Mouse (Mus musculus) left cerebral cortex, adult 2 months (tissue): ENCODE measurements around the gene Tssk6. TPM values are rescaled to one million over a fixed set of nuclear protein-coding genes. Genes with fewer than 3 reads are reported as not detected.
"Not testable (repeated sequence)": the region's sequence is repeated elsewhere in the genome, so short reads cannot be mapped to it uniquely, and the experiment has no call there.

Experiments used
- DNase-seq, 2 experiments: peaks; one replicate each; pipeline ENCODE4 v3.0.0; 2021 to 2022; ENCODE audit warnings: low spot score in 2 of 2, mixed read lengths in 1 of 2; ENCODE audit errors: extremely low spot score in 1 of 2
- H3K27ac ChIP-seq: fragments of 200-600 bp; 2 replicates; pipeline ENCODE4 v1.8.1; 2022
- H3K4me3 ChIP-seq: fragments of 200-600 bp; 2 replicates; pipeline ENCODE4 v1.8.1; 2022
- CTCF ChIP-seq: fragments of 200-600 bp; IDR thresholded peaks from 2 replicates; pipeline ENCODE4 v1.8.1; 2022; ENCODE audit warnings: antibody characterized with exemption, mild to moderate bottlenecking, moderate library complexity
- intact Hi-C: fragments of 180-260 bp; cut with DNase I; formaldehyde crosslinking; loops from one replicate; pipeline ENCODE4 v1.15.1; 2025
- total RNA-seq, 2 experiments: library from RNA; stranded (reverse); gene quantifications; 2 replicates each; pipeline ENCODE4 v1.2.3; 2021

Gene Tssk6
- total RNA-seq, 2 experiments from 2014 or later: 0.25 TPM; not detected in 1

DNA sequence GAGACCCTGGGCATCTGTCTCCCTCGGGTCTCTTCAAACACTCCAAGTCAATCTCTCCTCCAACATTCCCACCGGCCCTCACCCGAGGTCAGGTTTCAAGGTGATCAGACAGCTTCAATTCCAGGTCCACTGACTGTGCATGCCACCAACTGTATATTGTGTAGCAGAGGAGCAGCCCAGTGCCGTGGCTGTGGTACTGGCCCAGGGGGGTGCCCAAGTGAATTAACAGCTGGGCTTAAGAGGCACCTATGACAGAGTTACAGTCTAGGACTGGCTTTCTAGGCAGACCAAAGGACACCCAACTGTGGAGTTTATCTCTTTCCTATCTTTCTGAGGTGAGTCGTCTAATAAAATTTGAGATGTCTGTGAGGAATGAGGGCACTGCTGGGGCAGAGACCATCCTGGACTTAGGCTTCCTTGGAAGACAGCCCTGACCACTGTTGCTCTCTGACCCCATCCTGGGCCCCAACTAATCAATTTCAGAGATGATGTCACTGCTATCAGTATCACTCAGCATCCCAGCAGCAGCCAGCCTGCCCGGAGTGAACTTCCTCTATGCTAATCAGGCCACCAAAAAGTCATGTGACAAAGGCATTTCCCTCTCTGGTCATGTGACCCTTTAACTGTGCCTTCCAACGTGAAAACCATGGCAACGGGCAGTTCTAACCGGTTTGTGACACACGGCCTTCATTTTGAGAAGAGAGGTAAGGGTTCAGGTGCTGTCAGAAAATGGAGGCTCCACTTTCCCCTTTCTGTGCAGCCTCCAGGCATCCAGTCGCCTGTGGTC, 18.1 kb downstream of the Tssk6 start:
- Histone ChIP-seq H3K4me3 (no peak overlapping the region), H3K27ac (0 out of 2 replicates have a peak overlapping the region, but pooled peaks have one; percentile 29)
- no peak for DNase-seq
- intact Hi-C loops: loop anchor here (1.0 to 2.0 kb wide), 3 partner anchors 81 to 247 kb away; partner anchors contain the start of genes Mau2 and Sugp1
- TF ChIP-seq CTCF: no peak

DNA sequence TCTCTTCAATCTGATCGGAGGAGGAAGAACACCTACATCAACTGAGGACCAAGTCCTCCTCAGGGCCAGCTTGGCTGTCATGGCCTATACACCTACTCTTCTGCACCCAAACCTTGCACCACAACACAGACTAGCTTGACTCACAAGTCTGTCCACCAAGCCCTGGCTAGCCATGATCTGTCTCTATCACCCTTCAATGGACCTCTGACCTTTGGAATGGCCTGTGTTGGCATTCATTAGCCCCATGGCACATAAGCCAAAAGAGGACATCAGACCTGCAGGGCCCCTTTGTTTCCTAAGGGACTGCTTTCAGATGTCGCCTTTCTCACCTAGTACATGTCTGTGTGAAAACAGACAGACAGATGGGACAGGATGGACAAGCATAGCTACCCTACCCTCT, 19.2 kb downstream of the Tssk6 start:
- TF ChIP-seq CTCF: no peak
- intact Hi-C loops: no loop called here

DNA sequence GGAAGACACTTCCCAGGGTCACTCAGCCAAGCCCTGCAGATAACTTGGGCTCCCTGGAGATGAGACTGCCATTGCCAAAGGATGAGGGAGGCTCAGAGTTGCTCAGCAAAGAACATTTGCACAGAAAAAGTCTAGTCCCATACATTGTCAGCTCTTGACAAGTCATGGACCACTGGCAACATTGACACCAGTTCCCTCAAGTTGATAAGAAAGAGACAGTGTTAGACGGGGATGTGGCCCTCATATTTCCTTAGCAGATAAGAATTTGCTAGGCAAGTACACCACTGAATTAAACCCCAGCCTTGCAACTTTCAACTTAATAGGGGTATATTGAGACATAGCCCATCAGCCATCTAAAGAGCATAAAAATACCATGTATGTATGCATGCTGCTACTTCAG, 22.0 kb downstream of the Tssk6 start:
- no peak for TF ChIP-seq CTCF
- intact Hi-C loops: no loop called here
- DNase-seq: no peak
- no peak overlapping the region for H3K27ac ChIP-seq
- no peak overlapping the region for H3K4me3 ChIP-seq

More for the DNA sequence above, 19.2 kb downstream of the Tssk6 start:
- no peak overlapping the region for H3K27ac ChIP-seq
- DNase-seq: no peak
- H3K4me3 ChIP-seq: no peak overlapping the region

- TF ChIP-seq CTCF: no peak
- Histone ChIP-seq H3K27ac (no peak overlapping the region), H3K4me3 (no peak overlapping the region)
- DNase-seq: no peak
- intact Hi-C loops: no loop called here
Observed at GRCm38 (mm10) chr8:69926901-69927300, 24.9 kb downstream of the Tssk6 start.

- H3K27ac ChIP-seq: no peak overlapping the region
- no peak for TF ChIP-seq CTCF
- intact Hi-C loops: loop anchor here (5.0 kb wide), 1 partner anchor 123 kb away; no protein-coding TSS in a partner anchor
- no peak overlapping the region for H3K4me3 ChIP-seq
- no peak for DNase-seq
Observed at GRCm38 (mm10) chr8:69933811-69934210, 31.8 kb downstream of the Tssk6 start.

DNA sequence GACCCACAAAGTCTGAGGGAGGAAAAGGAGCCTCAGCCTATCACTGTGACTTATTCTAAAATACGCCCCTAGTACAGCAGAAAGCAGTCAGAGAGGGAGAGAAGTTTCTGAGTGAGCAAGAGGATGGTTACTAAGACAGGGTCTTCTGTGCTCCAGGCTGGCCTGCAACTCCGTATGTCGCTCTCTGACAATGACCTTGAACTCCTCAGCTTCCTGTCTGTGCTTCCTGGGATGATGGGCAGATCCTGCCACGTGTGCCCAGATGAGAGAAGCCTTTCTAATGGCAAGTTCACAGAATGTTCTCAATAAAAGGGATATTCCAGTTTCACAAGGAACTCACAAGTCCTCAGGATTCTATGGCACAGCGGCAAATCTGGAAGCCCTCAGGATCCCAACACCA, 32.6 kb downstream of the Tssk6 start:
- no peak for TF ChIP-seq CTCF
- intact Hi-C loops: loop anchor here (5.0 kb wide), 1 partner anchor 123 kb away; no protein-coding TSS in a partner anchor
- no peak for DNase-seq
- Histone ChIP-seq H3K4me3 (no peak overlapping the region), H3K27ac (no peak overlapping the region)

GRCm38 (mm10) chr8:69935431-69935830, 33.4 kb downstream of the Tssk6 start:
- intact Hi-C loops: no loop called here
- TF ChIP-seq CTCF: no peak
- no peak overlapping the region for H3K4me3 ChIP-seq
- DNase-seq: no peak
- H3K27ac ChIP-seq: no peak overlapping the region

DNA sequence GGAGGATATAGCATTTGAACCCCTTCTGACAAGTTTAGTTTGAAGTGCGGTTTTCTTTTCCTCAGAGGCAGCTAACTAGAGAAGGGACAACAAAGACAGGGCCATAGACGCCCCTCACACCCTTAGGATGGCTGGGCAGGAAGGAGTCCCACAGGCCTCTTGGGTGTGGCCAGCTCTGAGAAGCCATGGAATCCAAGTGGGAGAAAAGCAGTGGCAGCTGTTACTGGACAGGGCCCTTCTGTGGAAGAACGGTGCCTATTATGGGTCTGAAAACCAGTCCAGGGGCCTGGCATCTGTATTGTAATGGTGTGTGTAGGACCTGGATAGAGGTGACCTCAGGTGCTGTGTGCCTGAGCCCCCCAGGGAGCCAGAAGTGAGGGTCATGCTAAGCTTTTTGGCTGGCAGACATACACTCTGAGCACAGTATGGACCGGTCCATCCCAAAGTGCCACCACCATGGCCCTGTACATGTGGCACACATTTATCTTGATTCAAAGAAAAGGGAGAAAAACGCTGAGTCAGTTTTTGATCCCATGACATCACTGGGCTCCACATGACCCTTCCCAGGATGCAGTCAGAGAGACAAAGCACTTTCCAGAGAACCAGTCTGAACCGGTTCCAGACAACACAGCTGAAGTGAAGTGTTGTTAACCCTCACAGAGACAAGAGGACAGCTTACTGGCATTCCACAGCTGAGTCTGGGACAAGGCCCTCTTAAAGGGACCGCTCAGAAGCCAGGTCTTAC, 34.2 kb downstream of the Tssk6 start:
- no peak for DNase-seq
- H3K4me3 ChIP-seq: no peak overlapping the region
- H3K27ac ChIP-seq: no peak overlapping the region
- TF ChIP-seq CTCF: no peak
- intact Hi-C loops: no loop called here

- Histone ChIP-seq H3K4me3 (no peak overlapping the region), H3K27ac (no peak overlapping the region)
- DNase-seq: no peak
- no peak for TF ChIP-seq CTCF
- intact Hi-C loops: no loop called here
Observed at GRCm38 (mm10) chr8:69937466-69937865, 35.5 kb downstream of the Tssk6 start.

DNA sequence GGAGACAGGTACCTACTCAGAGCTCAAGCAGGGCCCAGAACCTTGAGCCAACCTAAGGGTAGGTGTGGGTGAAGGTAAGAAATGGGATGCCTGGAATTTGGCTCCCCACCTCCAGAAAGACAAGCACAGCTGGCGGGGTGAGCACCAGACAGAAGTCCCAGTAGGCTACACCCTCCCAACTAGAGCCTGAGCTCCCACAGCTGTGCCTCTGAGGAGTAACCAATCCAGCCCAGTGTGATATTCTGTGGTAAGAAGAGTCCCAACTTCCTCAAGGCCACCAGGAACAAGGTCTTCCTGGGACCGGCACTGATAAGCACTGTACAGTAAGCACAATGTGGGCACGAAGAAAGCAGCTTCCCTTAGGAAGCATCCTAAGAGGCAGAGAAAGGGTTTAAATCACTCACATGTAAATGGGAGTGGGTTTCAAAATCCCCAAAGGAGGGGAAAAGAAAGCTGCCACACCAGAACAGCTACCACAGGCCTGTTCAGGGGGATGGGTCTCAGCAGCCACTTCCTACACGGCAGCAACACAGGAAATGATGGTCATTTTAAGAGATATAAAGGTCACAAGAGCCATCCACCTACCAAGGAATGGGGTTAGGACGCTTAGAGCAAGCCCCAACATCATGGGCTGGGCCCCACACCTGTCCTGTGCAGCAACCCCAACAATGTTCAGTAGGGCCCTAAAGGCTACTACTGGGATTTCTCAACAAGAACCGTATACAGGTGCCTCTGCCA, 36.4 kb downstream of the Tssk6 start:
- intact Hi-C loops: no loop called here
- no peak for DNase-seq
- no peak overlapping the region for H3K4me3 ChIP-seq
- H3K27ac ChIP-seq: no peak overlapping the region
- no peak for TF ChIP-seq CTCF

GRCm38 (mm10) chr8:69939633-69940032, 37.6 kb downstream of the Tssk6 start:
- no peak for DNase-seq
- no peak for TF ChIP-seq CTCF
- intact Hi-C loops: no loop called here
- Histone ChIP-seq H3K4me3 (no peak overlapping the region), H3K27ac (no peak overlapping the region)

GRCm38 (mm10) chr8:69940386-69940785, 38.4 kb downstream of the Tssk6 start:
- intact Hi-C loops: no loop called here
- DNase-seq: no peak
- no peak overlapping the region for H3K27ac ChIP-seq
- no peak overlapping the region for H3K4me3 ChIP-seq
- no peak for TF ChIP-seq CTCF

GRCm38 (mm10) chr8:69942495-69942894, 40.5 kb downstream of the Tssk6 start:
- intact Hi-C loops, H3K27ac ChIP-seq, DNase-seq, H3K4me3 ChIP-seq: not testable (repeated sequence)
